Mouse (Mus musculus): ENCODE data around the gene Ccdc162. TPM values are rescaled to one million over a fixed set of nuclear protein-coding genes. Genes with fewer than 3 reads are reported as not detected.

Ccdc162 gene
- polyA plus RNA-seq, 1 experiment from 2014 or later, result 0.20 TPM

GRCm38 (mm10) chr10:41749306-41749705 lies 32.9 kb upstream of the Ccdc162 start:
- no peaks in the 10 kb centered on the region for H3K9me3 ChIP-seq (ENCODE audit: low read depth, low read length)
- no peak for TF ChIP-seq CTCF (IDR thresholded peaks at IDR 0.05; ENCODE audit: low read depth)
- H3K27ac ChIP-seq (ENCODE audit: low read depth), result no peak overlapping the region
- peaks cover 4% of the 10 kb centered on the region; the same call in 1 of the 2 replicates for H3K36me3 ChIP-seq (ENCODE audit: insufficient read depth)
- 64% methylated on average over 3 of the region's 3 CpGs for WGBS
- H3K9ac ChIP-seq, result no peak overlapping the region
- H3K4me1 ChIP-seq (ENCODE audit: insufficient read depth), result no peaks in the 10 kb centered on the region
- H3K27me3 ChIP-seq (ENCODE audit: insufficient read depth, low read length), result no peaks in the 10 kb centered on the region
- H3K4me2 ChIP-seq, result no peak overlapping the region
- DNase-seq (no peak), ATAC-seq (ENCODE audit: insufficient read depth) (no peak)
- H3K4me3 ChIP-seq (ENCODE audit: low read depth, low read length), result no peak overlapping the region

- H3K27ac ChIP-seq (ENCODE audit: low read depth), result no peak overlapping the region
- no peaks in the 10 kb centered on the region for H3K27me3 ChIP-seq (ENCODE audit: insufficient read depth, low read length)
- H3K9ac ChIP-seq, result no peak overlapping the region
- H3K4me3 ChIP-seq (ENCODE audit: low read depth, low read length), result no peak overlapping the region
- H3K4me1 ChIP-seq (ENCODE audit: insufficient read depth), result no peaks in the 10 kb centered on the region
- TF ChIP-seq CTCF (IDR thresholded peaks at IDR 0.05; ENCODE audit: low read depth), result no peak
- WGBS, result 88% methylated on average over 5 of the region's 5 CpGs
- DNase-seq (peak; percentile 25), ATAC-seq (ENCODE audit: insufficient read depth) (no peak)
- peaks cover 4% of the 10 kb centered on the region; the same call in 1 of the 2 replicates for H3K36me3 ChIP-seq (ENCODE audit: insufficient read depth)
- no peak overlapping the region for H3K4me2 ChIP-seq
- H3K9me3 ChIP-seq (ENCODE audit: low read depth, low read length), result no peaks in the 10 kb centered on the region
Measured at GRCm38 (mm10) chr10:41746554-41746953, 30.1 kb upstream of the Ccdc162 start.

DNA sequence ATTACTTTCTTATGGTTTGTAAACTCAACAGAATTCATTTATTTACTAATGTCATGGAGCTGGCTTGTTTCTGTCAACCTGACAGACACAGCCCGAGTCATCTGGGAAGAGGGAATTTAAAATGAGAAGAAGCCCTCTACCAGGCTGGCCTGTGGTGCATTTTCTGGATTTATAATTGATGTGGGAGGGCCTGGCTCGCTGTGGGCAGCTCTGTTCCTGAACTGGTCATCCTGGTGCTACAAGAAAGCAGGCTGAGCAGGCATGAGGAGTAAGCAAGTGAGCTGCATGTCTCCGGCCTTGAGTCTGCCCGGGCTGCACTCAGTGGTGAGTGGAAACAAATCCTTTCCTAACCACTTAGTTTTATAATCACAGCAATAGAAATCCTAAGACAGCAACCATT lies 27.6 kb upstream of the Ccdc162 start:
- 68% methylated on average over 4 of the region's 4 CpGs for WGBS

GRCm38 (mm10) chr10:41740221-41740620 lies 23.8 kb upstream of the Ccdc162 start:
- TF ChIP-seq CTCF (IDR thresholded peaks at IDR 0.05; ENCODE audit: low read depth), result no peak
- Histone ChIP-seq H3K4me2 (no peak overlapping the region), H3K4me1 (ENCODE audit: insufficient read depth) (no peaks in the 10 kb centered on the region), H3K36me3 (ENCODE audit: insufficient read depth) (peaks cover 4% of the 10 kb centered on the region; the same call in 1 of the 2 replicates), H3K27me3 (ENCODE audit: insufficient read depth, low read length) (no peaks in the 10 kb centered on the region), H3K4me3 (ENCODE audit: low read depth, low read length) (no peak overlapping the region), H3K9ac (no peak overlapping the region), H3K9me3 (ENCODE audit: low read depth, low read length) (no peaks in the 10 kb centered on the region), H3K27ac (ENCODE audit: low read depth) (no peak overlapping the region)
- DNase-seq, result no peak
- WGBS, result 73% methylated on average over 2 of the region's 2 CpGs
- ATAC-seq (ENCODE audit: insufficient read depth), result no peak

More for the DNA sequence above, 27.6 kb upstream of the Ccdc162 start:
- Histone ChIP-seq H3K9ac (no peak overlapping the region), H3K4me2 (no peak overlapping the region), H3K9me3 (ENCODE audit: low read depth, low read length) (no peaks in the 10 kb centered on the region), H3K27ac (ENCODE audit: low read depth) (no peak overlapping the region), H3K27me3 (ENCODE audit: insufficient read depth, low read length) (no peaks in the 10 kb centered on the region), H3K4me3 (ENCODE audit: low read depth, low read length) (no peak overlapping the region), H3K36me3 (ENCODE audit: insufficient read depth) (peaks cover 4% of the 10 kb centered on the region; the same call in 1 of the 2 replicates), H3K4me1 (ENCODE audit: insufficient read depth) (no peaks in the 10 kb centered on the region)
- DNase-seq, result no peak
- ATAC-seq (ENCODE audit: insufficient read depth), result no peak
- no peak for TF ChIP-seq CTCF (IDR thresholded peaks at IDR 0.05; ENCODE audit: low read depth)

DNA sequence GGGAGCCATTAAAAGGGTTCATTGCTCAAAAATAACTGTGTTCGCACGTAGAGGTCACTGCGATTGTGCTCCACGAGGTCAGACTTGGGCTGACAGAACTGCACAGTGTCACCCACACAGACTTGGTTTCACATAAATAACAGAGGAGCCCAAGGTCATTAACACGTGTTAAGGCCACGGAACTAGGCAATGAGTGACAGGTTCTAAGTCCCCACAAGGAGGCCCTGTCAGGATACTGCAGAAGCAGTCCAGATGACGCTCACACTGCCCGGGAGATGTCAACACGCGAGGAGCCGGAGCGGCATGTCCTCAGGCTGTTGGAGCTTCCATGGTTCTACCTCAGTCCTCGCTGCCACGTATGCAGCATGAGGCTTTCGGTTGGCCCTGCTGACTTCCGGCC lies 20.8 kb upstream of the Ccdc162 start:
- H3K36me3 ChIP-seq (ENCODE audit: insufficient read depth), result no peaks in the 10 kb centered on the region
- no peak for TF ChIP-seq CTCF (IDR thresholded peaks at IDR 0.05; ENCODE audit: low read depth)
- H3K4me2 ChIP-seq, result no peak overlapping the region
- H3K9ac ChIP-seq, result no peak overlapping the region
- H3K27me3 ChIP-seq (ENCODE audit: insufficient read depth, low read length), result no peaks in the 10 kb centered on the region
- no peak overlapping the region for H3K27ac ChIP-seq (ENCODE audit: low read depth)
- H3K9me3 ChIP-seq (ENCODE audit: low read depth, low read length), result no peaks in the 10 kb centered on the region
- no peak overlapping the region for H3K4me3 ChIP-seq (ENCODE audit: low read depth, low read length)
- H3K4me1 ChIP-seq (ENCODE audit: insufficient read depth), result no peaks in the 10 kb centered on the region
- no peak for ATAC-seq (ENCODE audit: insufficient read depth)
- 87% methylated on average over 16 of the region's 16 CpGs for WGBS
- DNase-seq, result no peak

DNA sequence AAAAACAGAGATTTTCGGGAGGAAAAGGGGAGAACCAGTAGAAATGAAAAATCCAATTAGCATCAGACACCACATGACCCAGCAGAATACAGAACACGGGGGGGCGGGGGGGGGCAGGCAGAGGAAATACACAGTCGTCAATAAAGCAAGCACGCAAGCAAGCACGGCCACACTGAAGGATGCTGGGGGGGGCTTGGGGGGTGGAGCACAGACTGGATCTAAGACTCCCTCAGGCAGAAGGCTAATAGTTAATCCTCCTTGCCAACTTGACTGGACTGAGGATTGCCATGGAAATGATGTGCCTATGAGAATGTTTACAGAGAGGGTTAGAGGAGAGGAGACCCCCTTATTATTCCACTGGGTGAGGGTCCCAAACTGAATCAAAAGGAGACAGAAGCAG lies 19.0 kb upstream of the Ccdc162 start:
- no peaks in the 10 kb centered on the region for H3K36me3 ChIP-seq (ENCODE audit: insufficient read depth)
- TF ChIP-seq CTCF (IDR thresholded peaks at IDR 0.05; ENCODE audit: low read depth), result no peak
- WGBS, result 76% methylated on average over 6 of the region's 6 CpGs
- ATAC-seq (ENCODE audit: insufficient read depth) (no peak), DNase-seq (no peak)
- H3K9me3 ChIP-seq (ENCODE audit: low read depth, low read length), result no peaks in the 10 kb centered on the region
- no peaks in the 10 kb centered on the region for H3K4me1 ChIP-seq (ENCODE audit: insufficient read depth)
- H3K27ac ChIP-seq (ENCODE audit: low read depth), result no peak overlapping the region
- no peak overlapping the region for H3K9ac ChIP-seq
- no peaks in the 10 kb centered on the region for H3K27me3 ChIP-seq (ENCODE audit: insufficient read depth, low read length)
- H3K4me2 ChIP-seq, result no peak overlapping the region
- no peak overlapping the region for H3K4me3 ChIP-seq (ENCODE audit: low read depth, low read length)

GRCm38 (mm10) chr10:41733214-41733613 lies 16.8 kb upstream of the Ccdc162 start:
- Histone ChIP-seq H3K4me3 (ENCODE audit: low read depth, low read length) (no peak overlapping the region), H3K4me2 (no peak overlapping the region), H3K27ac (ENCODE audit: low read depth) (no peak overlapping the region), H3K9ac (no peak overlapping the region), H3K36me3 (ENCODE audit: insufficient read depth) (0 out of 2 replicates have a peak, but pooled peaks cover 4% of the 10 kb centered on the region), H3K4me1 (ENCODE audit: insufficient read depth) (no peaks in the 10 kb centered on the region), H3K27me3 (ENCODE audit: insufficient read depth, low read length) (no peaks in the 10 kb centered on the region), H3K9me3 (ENCODE audit: low read depth, low read length) (peaks cover under 1% of the 10 kb centered on the region; the same call in 1 of the 2 replicates)
- 90% methylated on average over 3 of the region's 3 CpGs for WGBS
- ATAC-seq (ENCODE audit: insufficient read depth) (no peak), DNase-seq (no peak)
- no peak for TF ChIP-seq CTCF (IDR thresholded peaks at IDR 0.05; ENCODE audit: low read depth)

DNA sequence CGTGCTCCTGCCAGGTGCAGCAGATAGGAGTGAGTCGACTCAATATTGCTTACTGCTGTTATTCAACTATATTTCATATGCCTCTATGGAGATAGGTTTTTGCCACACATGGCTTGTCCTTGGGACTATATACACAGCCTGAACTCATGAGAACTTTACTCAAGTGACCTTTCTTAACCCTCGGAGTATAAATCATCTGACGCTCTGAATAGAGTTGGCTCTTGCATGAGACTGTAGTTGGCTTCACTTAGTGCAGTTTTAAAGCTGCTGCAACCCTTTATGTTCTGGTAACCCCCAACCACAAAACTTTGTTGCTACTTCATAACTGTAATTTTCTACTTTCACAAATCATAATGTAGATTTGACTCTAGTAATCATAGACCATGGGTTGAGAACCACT lies 15.5 kb upstream of the Ccdc162 start:
- no peak for DNase-seq
- no peak for TF ChIP-seq CTCF (IDR thresholded peaks at IDR 0.05; ENCODE audit: low read depth)
- Histone ChIP-seq H3K27ac (ENCODE audit: low read depth) (no peak overlapping the region), H3K4me3 (ENCODE audit: low read depth, low read length) (no peak overlapping the region), H3K36me3 (ENCODE audit: insufficient read depth) (peaks cover 9% of the 10 kb centered on the region; the same call in 1 of the 2 replicates), H3K9ac (no peak overlapping the region), H3K4me1 (ENCODE audit: insufficient read depth) (no peaks in the 10 kb centered on the region), H3K4me2 (no peak overlapping the region), H3K27me3 (ENCODE audit: insufficient read depth, low read length) (no peaks in the 10 kb centered on the region), H3K9me3 (ENCODE audit: low read depth, low read length) (peaks cover 3% of the 10 kb centered on the region; the same call in 1 of the 2 replicates)
- ATAC-seq (ENCODE audit: insufficient read depth), result no peak
- WGBS, result 86% methylated on average over 4 of the region's 4 CpGs

All from lung, embryonic 14.5 days (tissue).